Mouse (Mus musculus) bone marrow macrophage, adult 2 months (primary cell): ENCODE measurements around the gene Mex3d. TPM values are rescaled to one million over a fixed set of nuclear protein-coding genes. Genes with fewer than 3 reads are reported as not detected.
"Not testable (repeated sequence)": the region's sequence is repeated elsewhere in the genome, so short reads cannot be mapped to it uniquely, and the experiment has no call there.

Source experiments
- H3K27ac ChIP-seq: 2 replicates; pipeline ENCODE4 v1.5.1; 2012; ENCODE audit warnings: low read depth, low read length; ENCODE audit not compliant: insufficient read depth
- H3K4me1 ChIP-seq: 2 replicates; pipeline ENCODE4 v1.6.1; 2012; ENCODE audit warnings: low read length; ENCODE audit not compliant: control insufficient read depth, insufficient read depth
- H3K4me3 ChIP-seq: 2 replicates; pipeline ENCODE4 v1.5.1; 2012; ENCODE audit warnings: mild to moderate bottlenecking, low read length, moderate library complexity; ENCODE audit not compliant: insufficient read depth
- CTCF ChIP-seq: IDR thresholded peaks from 2 replicates; pipeline ENCODE4 v1.5.1; 2012; ENCODE audit warnings: low read depth, mild to moderate bottlenecking, low read length, moderate library complexity
- POLR2A ChIP-seq: IDR thresholded peaks from 2 replicates; pipeline ENCODE4 v1.6.1; 2012; ENCODE audit warnings: mild to moderate bottlenecking, low read depth, low read length, borderline replicate concordance
- polyA plus RNA-seq: library from polyadenylated mRNA; stranded (reverse); fragments of >200 nt; gene quantifications from 2 replicates; pipeline ENCODE4 v1.2.4, GENCODE M21; 2012; ENCODE audit not compliant: missing spikeins, insufficient read depth, insufficient read length

Mex3d gene
- polyA plus RNA-seq, 1 experiment: 8.3 TPM

DNA sequence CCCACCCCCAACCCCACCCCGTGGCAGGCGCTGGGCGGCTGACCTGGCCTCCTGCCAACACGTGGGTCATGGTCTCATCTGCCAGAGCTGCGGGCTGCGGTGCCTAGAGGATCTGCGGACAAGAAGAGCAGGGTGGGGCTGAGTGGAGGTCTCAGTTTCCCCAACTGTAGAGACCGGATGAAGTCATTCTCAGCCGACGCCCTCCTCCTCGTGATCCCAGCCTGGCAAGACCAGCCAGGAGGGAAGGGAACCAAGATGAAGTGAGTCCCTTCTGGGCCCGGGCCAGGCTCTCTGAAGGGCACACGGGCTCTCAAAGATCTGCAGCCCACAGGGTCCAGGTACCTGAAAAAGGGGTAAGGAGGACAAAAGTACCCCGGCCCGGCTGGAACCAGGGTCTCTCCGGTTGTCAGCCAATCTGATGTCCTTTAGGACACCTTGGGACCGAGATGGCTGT is 39.9 kb downstream of the Mex3d start:
- TF ChIP-seq CTCF (no peak), POLR2A (no peak)
- H3K27ac ChIP-seq: no peak overlapping the region
- H3K4me1 ChIP-seq: peaks cover 3% of the 10 kb centered on the region; the same call in 1 of the 2 replicates
- peak overlapping the region; percentile 63 for H3K4me3 ChIP-seq

DNA sequence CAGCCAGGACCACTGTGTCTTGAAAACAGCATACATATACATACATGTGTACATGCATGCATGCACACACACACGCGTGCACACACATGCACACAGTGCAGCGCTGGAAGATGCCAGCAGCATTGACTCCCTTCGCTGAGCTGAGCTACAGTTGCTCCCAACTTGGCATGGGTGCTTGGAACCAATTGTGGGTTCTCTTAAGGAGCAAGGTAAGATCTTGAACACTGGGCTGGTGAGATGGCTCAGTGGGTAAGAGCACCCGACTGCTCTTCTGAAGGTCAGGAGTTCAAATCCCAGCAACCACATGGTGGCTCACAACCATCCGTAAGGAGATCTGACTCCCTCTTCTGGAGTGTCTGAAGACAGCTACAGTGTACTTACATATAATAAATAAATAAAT is 41.5 kb downstream of the Mex3d start:
- not testable (repeated sequence) for H3K4me1 ChIP-seq, H3K27ac ChIP-seq, H3K4me3 ChIP-seq

DNA sequence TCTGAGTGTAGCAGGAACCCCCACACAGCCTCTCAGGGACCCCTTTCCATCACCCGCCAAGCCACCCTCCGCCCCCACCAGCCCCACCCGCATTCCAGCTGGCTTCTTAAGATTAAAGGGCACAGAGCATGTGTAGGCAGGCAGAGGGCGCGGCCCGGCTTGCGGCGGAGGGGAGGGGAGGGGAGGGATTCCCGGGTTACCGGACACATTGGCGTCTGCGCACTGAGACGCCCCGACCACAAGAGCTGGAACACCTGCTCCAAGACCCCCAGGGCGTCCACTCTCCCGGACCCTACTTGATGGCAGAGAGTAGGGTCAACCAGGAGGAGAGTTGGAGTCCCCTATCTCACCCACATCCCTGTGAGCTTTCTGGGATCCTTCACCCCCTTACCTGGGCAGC is 42.3 kb downstream of the Mex3d start:
- H3K4me1 ChIP-seq: peaks cover 3% of the 10 kb centered on the region; the same call in 1 of the 2 replicates
- H3K27ac ChIP-seq: no peak overlapping the region
- TF ChIP-seq POLR2A (no peak), CTCF (no peak)
- no peak overlapping the region for H3K4me3 ChIP-seq

GRCm38 (mm10) chr10:80344131-80344661 is 43.3 kb downstream of the Mex3d start:
- Histone ChIP-seq H3K27ac (no peak overlapping the region), H3K4me1 (peaks cover 3% of the 10 kb centered on the region; the same call in 1 of the 2 replicates), H3K4me3 (no peak overlapping the region)
- TF ChIP-seq CTCF (no peak), POLR2A (no peak)

DNA sequence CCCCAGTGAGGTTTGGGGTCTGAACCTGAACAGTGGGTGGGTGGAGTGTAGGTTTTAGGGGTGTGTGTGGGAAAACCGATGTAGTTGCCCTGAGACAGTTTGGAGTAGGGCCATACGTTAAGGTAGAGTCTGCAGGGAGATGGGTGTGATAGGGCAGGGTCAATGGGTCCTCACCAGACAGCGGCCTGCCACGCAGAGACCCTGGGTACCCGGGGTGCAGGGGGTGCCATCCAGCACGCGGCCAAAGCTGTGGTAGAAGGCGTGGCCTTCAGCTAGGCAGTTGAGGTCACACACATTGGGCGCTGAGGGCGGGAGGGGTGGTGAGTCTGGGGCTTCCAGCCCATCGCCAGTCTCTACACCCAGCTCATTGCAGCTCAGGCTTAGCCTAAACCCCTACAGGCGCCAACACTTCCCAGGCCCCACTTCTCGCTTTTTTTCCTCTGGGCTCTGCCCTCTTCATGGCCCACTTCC is 44.0 kb downstream of the Mex3d start:
- H3K4me3 ChIP-seq: no peak overlapping the region
- H3K4me1 ChIP-seq: peaks cover 3% of the 10 kb centered on the region; the same call in 1 of the 2 replicates
- TF ChIP-seq CTCF (no peak; the same call in 1 of the 2 replicates), POLR2A (no peak)
- no peak overlapping the region for H3K27ac ChIP-seq

DNA sequence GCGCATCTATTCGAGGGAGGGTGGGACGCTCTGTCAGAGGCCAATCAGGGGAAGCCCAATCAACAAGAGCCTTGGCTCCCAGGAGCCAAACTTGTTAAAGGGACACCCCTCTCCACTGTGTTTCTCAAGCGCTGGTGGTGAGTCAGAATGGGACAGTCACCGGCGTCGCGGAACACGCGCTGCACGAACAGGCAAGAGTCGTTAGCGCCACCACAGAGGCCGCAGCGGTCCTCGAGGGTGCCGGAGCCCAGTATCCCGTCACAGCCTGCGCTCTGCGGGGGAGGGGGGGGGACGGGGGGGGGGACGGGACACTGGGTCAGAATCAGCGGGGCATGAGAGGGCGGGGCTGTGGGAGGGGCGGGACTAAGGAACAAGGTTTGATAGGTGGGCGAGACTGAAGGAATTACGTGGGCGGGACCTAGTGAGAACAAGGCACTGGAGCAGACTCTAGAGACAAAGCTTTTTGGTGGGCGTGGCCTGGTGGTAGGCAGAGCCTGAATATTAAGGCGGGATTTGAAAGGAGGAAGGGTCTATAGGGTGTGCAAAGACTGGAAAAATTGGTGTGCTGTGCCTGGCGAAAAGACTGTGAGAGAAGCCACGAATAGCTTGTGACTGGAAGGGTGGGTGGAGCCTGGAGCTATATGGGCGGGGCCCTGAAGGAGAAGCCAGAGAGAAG is 44.6 kb downstream of the Mex3d start:
- peaks cover 3% of the 10 kb centered on the region; the same call in 1 of the 2 replicates for H3K4me1 ChIP-seq
- H3K4me3 ChIP-seq: peak overlapping the region; percentile 15; the same call in 1 of the 2 replicates
- TF ChIP-seq CTCF (no peak), POLR2A (no peak)
- no peak overlapping the region for H3K27ac ChIP-seq

GRCm38 (mm10) chr10:80342305-80342748 is 45.1 kb downstream of the Mex3d start:
- H3K4me1 ChIP-seq: peaks cover 3% of the 10 kb centered on the region; the same call in 1 of the 2 replicates

DNA sequence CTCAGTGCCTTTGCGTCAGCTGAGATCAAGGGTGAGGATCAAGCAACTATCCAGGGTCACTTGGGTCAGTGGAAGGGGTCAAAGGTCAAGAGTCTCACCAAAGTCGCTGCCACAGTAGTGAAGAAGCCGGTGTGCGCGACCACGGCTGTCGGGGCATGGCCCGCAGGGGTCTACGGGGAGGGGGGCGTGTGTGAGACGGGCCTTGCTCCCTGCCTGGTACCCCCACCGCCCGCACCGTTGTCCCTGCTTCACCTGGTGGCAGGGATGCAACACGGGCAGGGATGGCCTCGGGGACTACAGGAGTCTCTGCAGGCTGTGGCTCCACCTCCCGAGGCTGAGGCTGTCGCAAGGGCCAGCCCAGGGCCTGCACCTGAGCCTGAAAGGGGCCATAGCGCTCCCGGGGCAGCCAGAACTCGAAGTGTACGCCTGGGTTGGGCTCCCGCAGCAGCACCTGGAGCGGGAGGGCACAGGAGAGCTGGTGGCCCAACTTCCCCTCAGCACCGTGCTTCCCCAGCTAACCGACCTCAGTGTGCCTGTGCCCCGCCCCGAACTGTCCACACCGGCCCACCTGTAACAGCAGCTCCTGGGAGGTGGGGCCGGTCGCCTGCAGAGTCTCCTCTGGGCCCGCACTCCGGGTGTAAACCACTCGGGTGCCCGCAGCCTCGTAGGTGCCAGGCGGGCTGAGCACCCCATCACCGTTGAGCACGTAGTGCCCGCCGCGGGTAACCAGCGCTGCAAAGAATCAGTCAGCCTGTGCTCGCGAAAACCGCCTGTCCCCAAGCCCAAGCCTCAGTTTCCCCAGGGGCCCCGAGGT is 45.8 kb downstream of the Mex3d start:
- Histone ChIP-seq H3K4me1 (peaks cover 3% of the 10 kb centered on the region; the same call in 1 of the 2 replicates), H3K27ac (no peak overlapping the region), H3K4me3 (no peak overlapping the region)
- TF ChIP-seq POLR2A: no peak
- TF ChIP-seq CTCF: no peak

More at GRCm38 (mm10) chr10:80342305-80342748, 45.1 kb downstream of the Mex3d start:
- H3K27ac ChIP-seq: no peak overlapping the region
- no peak for TF ChIP-seq POLR2A
- TF ChIP-seq CTCF: no peak
- no peak overlapping the region for H3K4me3 ChIP-seq

- H3K4me1 ChIP-seq: peaks cover 3% of the 10 kb centered on the region; the same call in 1 of the 2 replicates
- no peak overlapping the region for H3K27ac ChIP-seq
- TF ChIP-seq CTCF: no peak
- TF ChIP-seq POLR2A: no peak
- H3K4me3 ChIP-seq: no peak overlapping the region
Measured at GRCm38 (mm10) chr10:80341026-80341425, 46.4 kb downstream of the Mex3d start.
